Mouse (Mus musculus) stomach, embryonic 15.5 days (tissue): Measurements from ENCODE around the gene Rgr. TPM values are rescaled to one million over a fixed set of nuclear protein-coding genes. Genes with fewer than 3 reads are reported as not detected.
A peak's percentile ranks its signal among the peaks of the same experiment; 100 is the strongest.

Experiments
- ATAC-seq: fragments of 200-750 bp; cut with Nextera tagmentation; 2 replicates; pipeline ENCODE4 v1.8.0; 2017; ENCODE audit warnings: low read depth, moderate number of reproducible peaks, moderate TSS enrichment; ENCODE audit not compliant: insufficient read depth, low FRiP score
- H3K27ac ChIP-seq: fragments of 300-500 bp; sonication (generic); 2 replicates; pipeline ENCODE4 v1.5.1; 2015; ENCODE audit warnings: mild to moderate bottlenecking, inconsistent platforms
- H3K27me3 ChIP-seq: fragments of 300-500 bp; sonication (generic); replicated peaks from 2 replicates; pipeline ENCODE4 v1.6.1; 2015; ENCODE audit warnings: inconsistent platforms
- H3K36me3 ChIP-seq: fragments of 300-500 bp; sonication (generic); 2 replicates; pipeline ENCODE4 v1.6.1; 2015; ENCODE audit warnings: inconsistent platforms
- H3K4me1 ChIP-seq: fragments of 300-500 bp; sonication (generic); 2 replicates; pipeline ENCODE4 v1.6.1; 2015; ENCODE audit warnings: inconsistent platforms
- H3K4me2 ChIP-seq: fragments of 300-500 bp; sonication (generic); 2 replicates; pipeline ENCODE4 v1.6.1; 2015; ENCODE audit warnings: mild to moderate bottlenecking, inconsistent platforms
- H3K4me3 ChIP-seq: fragments of 300-500 bp; sonication (generic); replicated peaks from 2 replicates; pipeline ENCODE4 v1.5.1; 2015; ENCODE audit warnings: inconsistent platforms
- H3K9ac ChIP-seq: fragments of 300-500 bp; sonication (generic); 2 replicates; pipeline ENCODE4 v1.6.1; 2015; ENCODE audit warnings: inconsistent platforms
- H3K9me3 ChIP-seq: fragments of 300-500 bp; sonication (generic); 2 replicates; pipeline ENCODE4 v1.6.1; 2016; ENCODE audit warnings: inconsistent platforms
- WGBS: fragments of 180-500 bp; shearing (Covaris S2); methylation state at CpG from one replicate; pipeline ENCODE4 v1.1.7; 2015; 5-methylcytosine and 5-hydroxymethylcytosine counted together
- polyA plus RNA-seq: library from polyadenylated mRNA; unstranded; fragments of >200 nt; fragmentation: Nextera tagmentation; extraction: Ambion mirVana; gene quantifications from 2 replicates; pipeline ENCODE4 v1.2.1, GENCODE M21; 2015

Rgr gene
- not detected in 2 replicates for polyA plus RNA-seq

- Histone ChIP-seq H3K36me3 (no peaks in the 10 kb centered on the region), H3K27ac (no peak within 1 kb of the TSS), H3K27me3 (no peaks in the 10 kb centered on the region), H3K9me3 (no peaks in the 10 kb centered on the region), H3K4me1 (no peaks in the 10 kb centered on the region), H3K4me3 (no peak within 1 kb of the TSS), H3K9ac (no peak within 1 kb of the TSS), H3K4me2 (no peak within 1 kb of the TSS)
- ATAC-seq, result no peak
- WGBS, result 67% methylated on average over 1 of the region's 1 CpGs
These were observed at the start of gene Rgr for GRCm38 (mm10) chr14:37048914-37049410. TSS of gene Rgr (minus strand) at chr14:37048964.

DNA sequence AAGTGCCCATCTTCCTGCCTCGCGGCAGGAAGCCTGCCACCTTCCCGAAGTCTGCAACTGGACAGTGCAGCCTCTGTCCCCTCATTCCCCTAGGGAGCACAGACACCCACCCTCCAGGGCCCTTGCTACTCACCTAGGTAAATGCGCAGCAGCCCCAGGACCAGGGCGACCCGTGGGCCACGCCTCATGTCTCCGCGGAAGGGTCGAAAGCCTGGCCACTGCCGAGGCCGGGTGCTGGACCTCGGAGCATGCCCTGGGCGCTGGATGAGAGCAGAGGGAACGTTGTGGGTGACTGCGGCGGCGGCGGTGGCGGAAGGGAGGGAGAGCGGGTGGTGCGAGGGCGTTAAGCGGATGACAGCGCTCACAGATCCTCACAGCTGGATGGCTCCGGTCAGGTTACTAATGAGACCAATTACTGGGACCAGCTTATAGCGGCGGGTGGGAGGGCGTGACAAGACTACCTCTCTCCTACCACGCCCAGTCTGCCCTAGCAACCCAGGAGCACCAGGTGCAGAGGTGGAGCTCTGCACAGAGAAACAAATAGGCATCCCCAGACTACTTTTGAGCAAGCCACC is 49.3 kb upstream of the Rgr start, which contains the start of gene Cdhr1:
Cdhr1 (minus strand) TSS at position 392 of the 575 bp plus-strand sequence.
- H3K4me3 ChIP-seq, result peak within 1 kb of the TSS; percentile 21
- H3K27ac ChIP-seq, result no peak within 1 kb of the TSS
- H3K27me3 ChIP-seq, result peaks cover 25% of the 10 kb centered on the region
- WGBS, result 1% methylated on average over 30 of the region's 30 CpGs
- no peaks in the 10 kb centered on the region; the same call in none of the 2 replicates for H3K4me1 ChIP-seq
- no peaks in the 10 kb centered on the region for H3K36me3 ChIP-seq
- H3K9ac ChIP-seq, result no peak within 1 kb of the TSS
- H3K4me2 ChIP-seq, result peak within 1 kb of the TSS; percentile 50
- peak; percentile 68 for ATAC-seq
- no peaks in the 10 kb centered on the region for H3K9me3 ChIP-seq

- WGBS, result 62% methylated on average over 4 of the region's 4 CpGs
- Histone ChIP-seq H3K9ac (no peak overlapping the region), H3K36me3 (no peaks in the 10 kb centered on the region), H3K27me3 (peaks cover 25% of the 10 kb centered on the region), H3K9me3 (no peaks in the 10 kb centered on the region), H3K4me1 (no peaks in the 10 kb centered on the region; the same call in none of the 2 replicates), H3K4me2 (no peak overlapping the region), H3K4me3 (no peak overlapping the region), H3K27ac (no peak overlapping the region)
- ATAC-seq, result no peak
These were observed 46.8 kb upstream of the Rgr start for GRCm38 (mm10) chr14:37095556-37095955.

DNA sequence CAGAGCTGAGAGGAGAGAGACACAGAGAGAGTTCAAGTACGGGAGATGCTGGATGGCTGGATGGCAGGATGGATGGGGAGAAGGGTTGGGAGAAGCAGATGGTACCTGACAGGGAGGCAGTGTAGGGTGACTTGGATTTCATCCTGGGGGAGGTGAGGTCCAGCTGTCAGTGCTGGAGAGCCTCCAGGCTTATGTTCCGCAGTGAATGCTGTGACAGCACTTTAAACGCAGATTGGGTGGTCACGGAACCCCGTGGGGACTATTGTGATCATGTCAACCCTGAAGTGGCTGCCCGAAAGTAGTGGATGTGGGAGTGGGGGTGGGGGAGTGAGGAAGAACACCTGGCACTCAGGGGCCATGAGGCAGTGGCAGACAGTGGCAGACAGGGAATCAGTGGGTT is 45.7 kb upstream of the Rgr start:
- H3K9me3 ChIP-seq, result no peaks in the 10 kb centered on the region
- no peak overlapping the region for H3K9ac ChIP-seq
- ATAC-seq, result no peak
- WGBS, result 63% methylated on average over 6 of the region's 6 CpGs
- no peaks in the 10 kb centered on the region; the same call in none of the 2 replicates for H3K4me1 ChIP-seq
- H3K36me3 ChIP-seq, result no peaks in the 10 kb centered on the region
- no peak overlapping the region for H3K4me2 ChIP-seq
- H3K27ac ChIP-seq, result no peak overlapping the region
- H3K27me3 ChIP-seq, result peaks cover 22% of the 10 kb centered on the region
- no peak overlapping the region for H3K4me3 ChIP-seq

- H3K36me3 ChIP-seq, result no peaks in the 10 kb centered on the region
- no peaks in the 10 kb centered on the region for H3K27me3 ChIP-seq
- WGBS, result 26% methylated on average over 4 of the region's 4 CpGs
- H3K4me2 ChIP-seq, result no peak overlapping the region
- H3K9ac ChIP-seq, result no peak overlapping the region
- H3K9me3 ChIP-seq, result no peaks in the 10 kb centered on the region
- H3K4me1 ChIP-seq, result no peaks in the 10 kb centered on the region
- H3K27ac ChIP-seq, result no peak overlapping the region
- no peak for ATAC-seq
- no peak overlapping the region for H3K4me3 ChIP-seq
These were observed 35.0 kb upstream of the Rgr start for GRCm38 (mm10) chr14:37083755-37084154.

- Histone ChIP-seq H3K4me3 (no peak overlapping the region), H3K36me3 (no peaks in the 10 kb centered on the region), H3K4me2 (no peak overlapping the region), H3K27ac (no peak overlapping the region), H3K9me3 (no peaks in the 10 kb centered on the region), H3K27me3 (no peaks in the 10 kb centered on the region), H3K9ac (no peak overlapping the region), H3K4me1 (no peaks in the 10 kb centered on the region)
- 73% methylated on average over 1 of the region's 1 CpGs for WGBS
- ATAC-seq, result no peak
These were observed 32.0 kb upstream of the Rgr start for GRCm38 (mm10) chr14:37080724-37081123.

GRCm38 (mm10) chr14:37068516-37068915 is 19.8 kb upstream of the Rgr start:
- Histone ChIP-seq H3K36me3 (no peaks in the 10 kb centered on the region), H3K27me3 (no peaks in the 10 kb centered on the region), H3K9ac (no peak overlapping the region), H3K4me1 (no peaks in the 10 kb centered on the region), H3K4me3 (no peak overlapping the region), H3K9me3 (no peaks in the 10 kb centered on the region), H3K4me2 (no peak overlapping the region), H3K27ac (no peak overlapping the region)
- no peak for ATAC-seq
- 18% methylated on average over 9 of the region's 9 CpGs for WGBS

DNA sequence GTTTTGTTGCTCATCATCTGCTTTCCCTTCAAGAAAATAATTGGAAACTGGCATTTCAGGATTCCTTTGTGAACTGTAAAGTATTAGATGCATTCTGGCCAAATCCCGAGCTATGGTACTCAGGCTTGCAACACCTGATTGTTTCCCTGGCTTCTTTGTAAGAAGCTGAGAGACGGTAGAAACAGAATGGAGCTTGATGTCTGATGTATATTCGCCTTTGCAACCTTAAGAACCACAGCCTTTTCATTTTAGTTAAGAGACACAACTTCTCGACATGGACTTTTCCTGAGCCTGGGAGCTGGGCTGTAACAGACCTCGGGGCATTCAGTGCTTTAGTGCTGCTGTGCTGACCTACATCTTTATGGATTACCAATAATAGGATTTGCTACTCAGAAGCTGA is 18.9 kb upstream of the Rgr start, which contains the start of gene Lrit2:
Lrit2 (plus strand) TSS at position 301 of the 400 bp plus-strand sequence.
- Histone ChIP-seq H3K27ac (no peak within 1 kb of the TSS), H3K4me2 (no peak within 1 kb of the TSS), H3K27me3 (no peaks in the 10 kb centered on the region), H3K9ac (no peak within 1 kb of the TSS), H3K4me1 (no peaks in the 10 kb centered on the region), H3K9me3 (no peaks in the 10 kb centered on the region), H3K4me3 (no peak within 1 kb of the TSS), H3K36me3 (no peaks in the 10 kb centered on the region)
- 73% methylated on average over 5 of the region's 5 CpGs for WGBS
- no peak for ATAC-seq

DNA sequence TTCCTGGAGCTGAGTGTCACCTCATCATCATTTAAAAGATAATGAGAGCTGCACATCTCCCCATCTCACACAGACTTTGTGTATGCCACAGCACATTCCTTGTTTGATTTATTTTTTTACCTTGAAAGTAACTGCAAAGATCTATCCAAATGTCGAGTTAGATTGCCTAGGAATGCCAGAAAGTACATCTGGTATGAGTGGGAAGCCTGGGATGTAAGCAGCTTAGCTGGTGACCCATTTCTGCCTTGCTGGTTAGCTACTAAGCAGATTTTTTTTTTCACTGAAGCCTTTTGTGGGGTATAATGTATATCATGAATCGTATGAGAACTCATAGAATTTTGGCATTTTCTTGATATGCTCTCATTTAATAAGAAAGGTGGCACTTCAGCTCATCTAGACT is 17.9 kb upstream of the Rgr start:
- H3K4me3 ChIP-seq, result no peak overlapping the region
- H3K27ac ChIP-seq, result no peak overlapping the region
- no peaks in the 10 kb centered on the region for H3K4me1 ChIP-seq
- H3K27me3 ChIP-seq, result no peaks in the 10 kb centered on the region
- H3K4me2 ChIP-seq, result no peak overlapping the region
- 60% methylated on average over 2 of the region's 2 CpGs for WGBS
- H3K9me3 ChIP-seq, result no peaks in the 10 kb centered on the region
- H3K9ac ChIP-seq, result no peak overlapping the region
- H3K36me3 ChIP-seq, result no peaks in the 10 kb centered on the region
- no peak for ATAC-seq

DNA sequence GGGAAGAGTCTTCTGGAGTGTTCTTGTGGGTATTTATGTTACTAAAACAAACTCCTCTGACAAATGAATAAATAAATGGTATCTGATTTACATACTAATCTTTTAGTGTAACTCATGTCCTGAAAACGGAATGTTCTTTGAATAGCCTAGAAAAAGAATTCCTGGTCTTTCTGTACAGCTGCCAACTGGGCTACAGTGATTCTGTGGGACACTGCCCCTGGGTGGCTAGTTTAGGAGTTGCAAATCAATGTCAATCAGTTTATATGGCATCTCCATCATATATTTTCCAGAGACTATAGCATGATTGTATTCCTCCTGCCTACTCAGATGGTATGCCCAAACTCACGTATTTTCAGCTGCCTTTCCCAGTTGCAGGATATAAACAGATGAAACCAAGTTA is 16.1 kb upstream of the Rgr start:
- Histone ChIP-seq H3K27ac (no peak overlapping the region), H3K27me3 (no peaks in the 10 kb centered on the region), H3K36me3 (no peaks in the 10 kb centered on the region), H3K4me2 (no peak overlapping the region), H3K4me3 (no peak overlapping the region), H3K4me1 (no peaks in the 10 kb centered on the region), H3K9me3 (no peaks in the 10 kb centered on the region), H3K9ac (no peak overlapping the region)
- WGBS, result 62% methylated on average over 2 of the region's 2 CpGs
- no peak for ATAC-seq

DNA sequence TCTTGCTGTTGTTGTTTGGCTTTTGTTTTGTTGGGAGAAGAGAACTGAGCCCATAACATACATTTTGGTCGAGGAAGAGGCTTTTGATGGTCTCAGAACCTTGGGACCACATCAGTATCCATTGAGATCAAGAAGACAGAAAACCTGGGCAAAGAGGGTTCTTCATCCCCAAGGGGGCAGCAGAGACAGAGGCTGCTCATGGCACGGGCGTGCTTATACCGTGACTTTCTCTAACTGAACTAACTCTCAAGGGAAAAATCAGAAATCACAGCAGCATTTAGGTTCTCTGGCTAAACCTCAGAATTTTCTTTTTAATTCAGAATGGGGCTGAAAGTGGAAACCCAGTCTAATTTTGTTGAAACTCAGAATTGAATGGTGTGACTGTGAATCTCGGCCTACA is 14.3 kb downstream of the Rgr start:
- no peak overlapping the region for H3K4me2 ChIP-seq
- H3K36me3 ChIP-seq, result no peaks in the 10 kb centered on the region
- no peaks in the 10 kb centered on the region for H3K9me3 ChIP-seq
- no peak overlapping the region for H3K9ac ChIP-seq
- no peaks in the 10 kb centered on the region for H3K27me3 ChIP-seq
- ATAC-seq, result no peak
- no peaks in the 10 kb centered on the region for H3K4me1 ChIP-seq
- WGBS, result 54% methylated on average over 5 of the region's 5 CpGs
- no peak overlapping the region for H3K4me3 ChIP-seq
- no peak overlapping the region for H3K27ac ChIP-seq

DNA sequence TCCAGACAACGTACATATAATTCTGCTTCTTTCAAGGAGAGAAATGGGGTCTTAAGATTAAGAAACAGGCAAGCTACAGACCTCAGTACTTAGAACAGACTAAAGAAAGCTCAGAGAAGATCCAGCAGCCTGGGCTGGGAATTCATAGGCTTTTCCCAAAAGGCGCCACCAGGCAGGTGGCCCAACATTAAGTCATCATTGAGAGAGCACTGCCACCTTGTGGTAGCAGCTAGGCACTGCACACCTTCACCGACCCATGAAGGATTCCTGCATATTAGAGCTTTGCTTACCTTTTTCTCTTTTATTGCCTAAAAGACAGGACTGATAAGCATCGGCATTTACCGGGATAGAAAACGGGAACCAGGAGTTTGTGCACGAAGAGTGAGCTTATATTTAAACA is 15.5 kb downstream of the Rgr start:
- Histone ChIP-seq H3K4me1 (no peaks in the 10 kb centered on the region), H3K9ac (no peak overlapping the region), H3K27ac (no peak overlapping the region), H3K27me3 (no peaks in the 10 kb centered on the region), H3K4me2 (no peak overlapping the region), H3K4me3 (no peak overlapping the region), H3K36me3 (no peaks in the 10 kb centered on the region), H3K9me3 (no peaks in the 10 kb centered on the region)
- 14% methylated on average over 7 of the region's 7 CpGs for WGBS
- no peak for ATAC-seq
